In genomic region chr5:148662281-148662741, GRCm38 (mm10) we compare ENCODE assay signal across 9 mouse cellular contexts.
DNase-seq lines count a peak whose midpoint lies in the region; ATAC-seq and TF ChIP-seq lines count a peak whose summit lies in the region.
"Had no signal": no experiment of that assay in that cellular context is flagged by ENCODE, and none has a peak within 500 bp of the region (broad histone marks: within the 10 kb centered on the region; RNA-seq: fewer than 3 reads in every experiment).

No protein-coding gene starts in this region.

- DNase-seq in lung, embryonic 14.5 days: peak; percentile 51
- no peak for DNase-seq in lung, postnatal 0 days (ENCODE audit: low spot score)
- DNase-seq in frontal cortex, adult 2 months (ENCODE audit: extremely low spot score in 1 of 2, low spot score in 1 of 2): peak; percentile 3 to 50
- DNase-seq in layer of hippocampus, postnatal 10 days (ENCODE audit: low spot score in 2 of 2): peak; percentile 21 to 48
- peak; percentile 57 for DNase-seq in right cerebral cortex, postnatal 25 days
- no peak for DNase-seq in adrenal gland, postnatal 36 days
- DNase-seq in kidney, postnatal 4 days: no peak

- peaks cover 5% of the 10 kb centered on the region; the same call in 1 of the 2 replicates for H3K9me3 ChIP-seq in lung, embryonic 14.5 days (ENCODE audit: low read depth, low read length)
- H3K9me3 ChIP-seq in lung, postnatal 0 days (ENCODE audit: low read length): no peaks in the 10 kb centered on the region; the same call in 1 of the 2 replicates

- H3K4me1 ChIP-seq in lung, embryonic 14.5 days (ENCODE audit: insufficient read depth): no peaks in the 10 kb centered on the region
- no peaks in the 10 kb centered on the region for H3K4me1 ChIP-seq in lung, postnatal 0 days (ENCODE audit: insufficient read depth, low read depth, low read length)

- H3K4me3 ChIP-seq in lung, embryonic 14.5 days (ENCODE audit: low read depth, low read length): no peak overlapping the region
- no peak overlapping the region for H3K4me3 ChIP-seq in lung, postnatal 0 days (ENCODE audit: low read depth, low read length)
- H3K4me3 ChIP-seq: myocyte had no signal

- TF ChIP-seq EP300 in lung, postnatal 0 days (IDR thresholded peaks at IDR 0.05): no peak

- ATAC-seq in lung, embryonic 14.5 days (ENCODE audit: insufficient read depth): peak; percentile 41; the same call in 1 of the 2 replicates
- no peak for ATAC-seq in lung, postnatal 0 days
- no peak for ATAC-seq in granulocyte monocyte progenitor cell, adult 5-6 weeks (replicated peaks; ENCODE audit: poor library complexity, severe bottlenecking)

- no peak for TF ChIP-seq CTCF in lung, embryonic 14.5 days (IDR thresholded peaks at IDR 0.05; ENCODE audit: low read depth)
- no peak for TF ChIP-seq CTCF in lung, postnatal 0 days (IDR thresholded peaks at IDR 0.05)

- no peaks in the 10 kb centered on the region for H3K27me3 ChIP-seq in lung, embryonic 14.5 days (ENCODE audit: insufficient read depth, low read length)
- no peaks in the 10 kb centered on the region for H3K27me3 ChIP-seq in lung, postnatal 0 days (replicated peaks; ENCODE audit: insufficient read depth, low read length)

- no peak overlapping the region for H3K4me2 ChIP-seq in lung, embryonic 14.5 days
- H3K4me2 ChIP-seq in lung, postnatal 0 days (replicated peaks; ENCODE audit: low read depth, low read length): no peak overlapping the region

- WGBS in lung, embryonic 14.5 days: 54% methylated on average over 15 of the region's 15 CpGs
- WGBS in lung, postnatal 0 days: 57% methylated on average over 15 of the region's 15 CpGs

- H3K27ac ChIP-seq in lung, embryonic 14.5 days (ENCODE audit: low read depth): no peak overlapping the region
- no peak overlapping the region for H3K27ac ChIP-seq in lung, postnatal 0 days (ENCODE audit: low read length)

- H3K36me3 ChIP-seq in lung, embryonic 14.5 days (ENCODE audit: insufficient read depth): no peaks in the 10 kb centered on the region
- no peaks in the 10 kb centered on the region for H3K36me3 ChIP-seq in lung, postnatal 0 days (ENCODE audit: insufficient read depth, low read length)

- no peak overlapping the region for H3K9ac ChIP-seq in lung, embryonic 14.5 days
- no peak overlapping the region for H3K9ac ChIP-seq in lung, postnatal 0 days (replicated peaks; ENCODE audit: low read depth)

Comparison
In these comparisons a context has a peak if more than half of its experiments do, and no peak if none do; other contexts are left out.
1. DNase-seq: peak in lung, embryonic 14.5 days (single experiment), frontal cortex, adult 2 months (2 of 2), layer of hippocampus, postnatal 10 days (2 of 2) and right cerebral cortex, postnatal 25 days (single experiment); none in lung, postnatal 0 days (single experiment), adrenal gland, postnatal 36 days (0 of 2) and kidney, postnatal 4 days (0 of 2).